Mouse (Mus musculus) gastrocnemius, postnatal 10 days (tissue): ENCODE measurements around the gene Ms4a6d. TPM values are rescaled to one million over a fixed set of nuclear protein-coding genes. Genes with fewer than 3 reads are reported as not detected.
"Not testable (repeated sequence)": the region's sequence is repeated elsewhere in the genome, so short reads cannot be mapped to it uniquely, and the experiment has no call there.

Source experiments
- DNase-seq: peaks from one replicate; pipeline ENCODE4 v3.0.0; 2021; ENCODE audit warnings: mixed read lengths
- long read RNA-seq, 2 experiments: library from polyadenylated mRNA; stranded (forward); transcript quantifications; one replicate each; pipeline ENCODE4 v2.0.0; 2021
- total RNA-seq, 2 experiments: library from RNA; stranded (reverse); gene quantifications; 2 replicates each; pipeline ENCODE4 v1.2.3; 2021

The Ms4a6d gene
- 1 to 10 TPM; 2.2 to 2.7 TPM for total RNA-seq
- long read RNA-seq, experiment 1, result 0 reads
- long read RNA-seq, experiment 2, partial matches to known transcripts, result 0 of 1 reads
- long read RNA-seq, experiment 2, other reads (novel, unspliced or antisense), result 0 of 1 reads

- no peak for DNase-seq
Observed at GRCm38 (mm10) chr19:11604603-11605002, at the start of gene Ms4a6d. Gene Ms4a6d (minus strand): TSS chr19:11604849.

GRCm38 (mm10) chr19:11649564-11649963 lies 44.9 kb upstream of the Ms4a6d start:
- no peak for DNase-seq

- no peak for DNase-seq
Observed at GRCm38 (mm10) chr19:11646166-11646565, 41.5 kb upstream of the Ms4a6d start.

- DNase-seq, result no peak
Observed at GRCm38 (mm10) chr19:11640732-11641131, 36.1 kb upstream of the Ms4a6d start, which contains the start of gene Ms4a3. Gene Ms4a3 (minus strand): TSS chr19:11640851.

GRCm38 (mm10) chr19:11639038-11639437 lies 34.4 kb upstream of the Ms4a6d start:
- no peak for DNase-seq

- DNase-seq, result no peak
Observed at GRCm38 (mm10) chr19:11635572-11635971, 30.9 kb upstream of the Ms4a6d start.

- no peak for DNase-seq
Observed at GRCm38 (mm10) chr19:11634330-11634729, 29.7 kb upstream of the Ms4a6d start.

GRCm38 (mm10) chr19:11633732-11634131 lies 29.1 kb upstream of the Ms4a6d start:
- DNase-seq, result no peak

- no peak for DNase-seq
Observed at GRCm38 (mm10) chr19:11625231-11625630, 20.6 kb upstream of the Ms4a6d start.

- DNase-seq, result no peak
Observed at GRCm38 (mm10) chr19:11624800-11625199, 20.2 kb upstream of the Ms4a6d start.

GRCm38 (mm10) chr19:11623551-11623950 lies 18.9 kb upstream of the Ms4a6d start, which contains the start of gene Ms4a2:
Gene Ms4a2 (minus strand): TSS chr19:11623719.
- DNase-seq, result no peak

GRCm38 (mm10) chr19:11617983-11618382 lies 13.3 kb upstream of the Ms4a6d start:
- DNase-seq, result no peak

GRCm38 (mm10) chr19:11614805-11615204 lies 10.2 kb upstream of the Ms4a6d start:
- DNase-seq, result no peak

GRCm38 (mm10) chr19:11613776-11614443 lies 9.3 kb upstream of the Ms4a6d start:
- DNase-seq, result no peak

- no peak for DNase-seq
Observed at GRCm38 (mm10) chr19:11613084-11613483, 8.4 kb upstream of the Ms4a6d start.

- no peak for DNase-seq
Observed at GRCm38 (mm10) chr19:11612293-11612692, 7.6 kb upstream of the Ms4a6d start.

- DNase-seq, result no peak
Observed at GRCm38 (mm10) chr19:11611541-11611945, 6.9 kb upstream of the Ms4a6d start.

GRCm38 (mm10) chr19:11608172-11608571 lies 3.5 kb upstream of the Ms4a6d start:
- peak; percentile 27 for DNase-seq

- no peak for DNase-seq
Observed at GRCm38 (mm10) chr19:11602026-11602425, 2.6 kb downstream of the Ms4a6d start.

GRCm38 (mm10) chr19:11601349-11601748 lies 3.3 kb downstream of the Ms4a6d start:
- DNase-seq, result no peak

- DNase-seq, result no peak
Observed at GRCm38 (mm10) chr19:11589891-11590449, 14.7 kb downstream of the Ms4a6d start.

- DNase-seq, result no peak
Observed at GRCm38 (mm10) chr19:11589205-11589604, 15.4 kb downstream of the Ms4a6d start.

GRCm38 (mm10) chr19:11574965-11575364 lies 29.7 kb downstream of the Ms4a6d start:
- DNase-seq, result no peak

- DNase-seq, result not testable (repeated sequence)
Observed at GRCm38 (mm10) chr19:11559560-11559959, 45.1 kb downstream of the Ms4a6d start.
